Mouse (Mus musculus) heart, embryonic 16.5 days (tissue): ENCODE results near the gene Ccdc167. TPM values are rescaled to one million over a fixed set of nuclear protein-coding genes. Genes with fewer than 3 reads are reported as not detected.

ENCODE experiments used
- ATAC-seq: fragments of 200-750 bp; cut with Nextera tagmentation; replicated peaks from 2 replicates; pipeline ENCODE4 v1.8.0; 2017; ENCODE audit warnings: moderate number of reproducible peaks; ENCODE audit not compliant: insufficient read depth, low FRiP score; ENCODE audit errors: extremely low read depth
- H3K27ac ChIP-seq: fragments of 300-500 bp; sonication (generic); 2 replicates; pipeline ENCODE4 v1.5.1; 2014; ENCODE audit warnings: mild to moderate bottlenecking, low read length, control low read depth, moderate library complexity
- H3K27me3 ChIP-seq: fragments of 300-500 bp; sonication (generic); 2 replicates; pipeline ENCODE4 v1.6.1; 2014; ENCODE audit warnings: low read length, mixed read lengths; ENCODE audit not compliant: control insufficient read depth, insufficient read depth
- H3K36me3 ChIP-seq: fragments of 300-500 bp; sonication (generic); 2 replicates; pipeline ENCODE4 v1.6.1; 2014; ENCODE audit not compliant: control insufficient read depth, insufficient read depth
- H3K4me1 ChIP-seq: fragments of 300-500 bp; sonication (generic); 2 replicates; pipeline ENCODE4 v1.6.1; 2014; ENCODE audit warnings: low read length, mixed read lengths; ENCODE audit not compliant: control insufficient read depth, insufficient read depth
- H3K4me2 ChIP-seq: fragments of 300-500 bp; sonication (generic); 2 replicates; pipeline ENCODE4 v1.6.1; 2014; ENCODE audit warnings: low read depth, mild to moderate bottlenecking, control low read depth, low read length
- H3K4me3 ChIP-seq: fragments of 300-500 bp; sonication (generic); 2 replicates; pipeline ENCODE4 v1.5.1; 2014; ENCODE audit warnings: mild to moderate bottlenecking, control low read depth, low read length
- H3K9ac ChIP-seq: fragments of 300-500 bp; sonication (generic); 2 replicates; pipeline ENCODE4 v1.6.1; 2014; ENCODE audit warnings: low read length, control low read depth
- H3K9me3 ChIP-seq: fragments of 300-500 bp; sonication (generic); replicated peaks from 2 replicates; pipeline ENCODE4 v1.6.1; 2016; ENCODE audit warnings: low read length; ENCODE audit not compliant: control insufficient read depth
- WGBS: fragments of 180-500 bp; shearing (Covaris S2); extraction: QIAGEN DNeasy Blood & Tissue Kit; methylation state at CpG from one replicate; pipeline ENCODE4 v1.1.7; 2014; 5-methylcytosine and 5-hydroxymethylcytosine counted together
- polyA plus RNA-seq: library from polyadenylated mRNA; unstranded; fragments of >200 nt; fragmentation: Nextera tagmentation; extraction: Ambion mirVana; gene quantifications from 2 replicates; pipeline ENCODE4 v1.2.1, GENCODE M21; 2015

The Ccdc167 gene
- polyA plus RNA-seq, 1 experiment from 2014 or later: 12.5 TPM

GRCm38 (mm10) chr17:29711076-29711744 lies 5.6 kb downstream of the Ccdc167 start:
- Histone ChIP-seq H3K9me3 (no peaks in the 10 kb centered on the region), H3K4me1 (peaks cover 49% of the 10 kb centered on the region), H3K27ac (peak overlapping the region; percentile 30; the same call in 1 of the 2 replicates), H3K4me2 (no peak overlapping the region), H3K36me3 (no peaks in the 10 kb centered on the region), H3K27me3 (no peaks in the 10 kb centered on the region), H3K9ac (peak overlapping the region; percentile 27; the same call in 1 of the 2 replicates), H3K4me3 (no peak overlapping the region)
- ATAC-seq: no peak
- 58% methylated on average over 19 of the region's 19 CpGs for WGBS

GRCm38 (mm10) chr17:29710562-29711044 lies 6.2 kb downstream of the Ccdc167 start:
- H3K9ac ChIP-seq: peak overlapping the region; percentile 27; the same call in 1 of the 2 replicates
- peak; percentile 14; the same call in 1 of the 2 replicates for ATAC-seq
- H3K27ac ChIP-seq: peak overlapping the region; percentile 30; the same call in 1 of the 2 replicates
- no peaks in the 10 kb centered on the region for H3K27me3 ChIP-seq
- no peak overlapping the region for H3K4me2 ChIP-seq
- no peak overlapping the region for H3K4me3 ChIP-seq
- H3K4me1 ChIP-seq: peaks cover 45% of the 10 kb centered on the region
- H3K9me3 ChIP-seq: no peaks in the 10 kb centered on the region
- H3K36me3 ChIP-seq: no peaks in the 10 kb centered on the region
- WGBS: 47% methylated on average over 11 of the region's 11 CpGs

GRCm38 (mm10) chr17:29708783-29709182 lies 8.1 kb downstream of the Ccdc167 start:
- no peak overlapping the region for H3K4me2 ChIP-seq
- no peak for ATAC-seq
- H3K9ac ChIP-seq: peak overlapping the region; percentile 18; the same call in 1 of the 2 replicates
- WGBS: 64% methylated on average over 5 of the region's 5 CpGs
- H3K9me3 ChIP-seq: no peaks in the 10 kb centered on the region
- peaks cover 45% of the 10 kb centered on the region for H3K4me1 ChIP-seq
- H3K36me3 ChIP-seq: peaks cover 4% of the 10 kb centered on the region; the same call in 1 of the 2 replicates
- H3K4me3 ChIP-seq: no peak overlapping the region
- H3K27ac ChIP-seq: no peak overlapping the region
- no peaks in the 10 kb centered on the region for H3K27me3 ChIP-seq

- Histone ChIP-seq H3K4me3 (no peak overlapping the region), H3K9ac (no peak overlapping the region), H3K27ac (no peak overlapping the region), H3K4me1 (peaks cover 39% of the 10 kb centered on the region), H3K36me3 (peaks cover 5% of the 10 kb centered on the region; the same call in 1 of the 2 replicates), H3K27me3 (no peaks in the 10 kb centered on the region), H3K4me2 (no peak overlapping the region), H3K9me3 (no peaks in the 10 kb centered on the region)
- WGBS: 79% methylated on average over 5 of the region's 5 CpGs
- no peak for ATAC-seq
Observed at GRCm38 (mm10) chr17:29706981-29707545, 9.8 kb downstream of the Ccdc167 start.

GRCm38 (mm10) chr17:29705881-29706280 lies 11.0 kb downstream of the Ccdc167 start:
- ATAC-seq: no peak
- no peak overlapping the region for H3K9ac ChIP-seq
- H3K9me3 ChIP-seq: no peaks in the 10 kb centered on the region
- peaks cover 27% of the 10 kb centered on the region for H3K4me1 ChIP-seq
- peaks cover 10% of the 10 kb centered on the region; the same call in 1 of the 2 replicates for H3K36me3 ChIP-seq
- H3K4me3 ChIP-seq: no peak overlapping the region
- no peaks in the 10 kb centered on the region for H3K27me3 ChIP-seq
- H3K27ac ChIP-seq: no peak overlapping the region
- 48% methylated on average over 5 of the region's 5 CpGs for WGBS
- no peak overlapping the region for H3K4me2 ChIP-seq

GRCm38 (mm10) chr17:29704781-29705180 lies 12.1 kb downstream of the Ccdc167 start:
- H3K4me2 ChIP-seq: no peak overlapping the region
- ATAC-seq: no peak; the same call in 1 of the 2 replicates
- no peak overlapping the region for H3K9ac ChIP-seq
- peaks cover 16% of the 10 kb centered on the region for H3K4me1 ChIP-seq
- H3K27ac ChIP-seq: no peak overlapping the region
- H3K4me3 ChIP-seq: no peak overlapping the region
- no peaks in the 10 kb centered on the region for H3K9me3 ChIP-seq
- H3K36me3 ChIP-seq: peaks cover 19% of the 10 kb centered on the region
- 36% methylated on average over 3 of the region's 3 CpGs for WGBS
- no peaks in the 10 kb centered on the region for H3K27me3 ChIP-seq

GRCm38 (mm10) chr17:29702938-29703710 lies 13.7 kb downstream of the Ccdc167 start:
- H3K4me2 ChIP-seq: no peak overlapping the region
- no peak overlapping the region for H3K9ac ChIP-seq
- no peak overlapping the region for H3K4me3 ChIP-seq
- WGBS: 76% methylated on average over 4 of the region's 4 CpGs
- peaks cover 3% of the 10 kb centered on the region; the same call in 1 of the 2 replicates for H3K4me1 ChIP-seq
- H3K9me3 ChIP-seq: no peaks in the 10 kb centered on the region
- ATAC-seq: no peak
- no peaks in the 10 kb centered on the region for H3K27me3 ChIP-seq
- H3K27ac ChIP-seq: no peak overlapping the region
- peaks cover 31% of the 10 kb centered on the region for H3K36me3 ChIP-seq

GRCm38 (mm10) chr17:29700573-29700972 lies 16.3 kb downstream of the Ccdc167 start:
- H3K4me1 ChIP-seq: no peaks in the 10 kb centered on the region

More at GRCm38 (mm10) chr17:29700573-29700972, 16.3 kb downstream of the Ccdc167 start:
- Histone ChIP-seq H3K36me3 (peaks cover 46% of the 10 kb centered on the region), H3K27ac (no peak overlapping the region), H3K27me3 (no peaks in the 10 kb centered on the region), H3K4me2 (no peak overlapping the region), H3K9me3 (no peaks in the 10 kb centered on the region), H3K4me3 (no peak overlapping the region), H3K9ac (no peak overlapping the region)
- 90% methylated on average over 7 of the region's 7 CpGs for WGBS
- ATAC-seq: no peak
